Mouse (Mus musculus) layer of hippocampus, postnatal 36 days (tissue): Measurements from ENCODE around the gene Unk. TPM values are rescaled to one million over a fixed set of nuclear protein-coding genes. Genes with fewer than 3 reads are reported as not detected.

Experiments
- DNase-seq, 2 experiments: peaks; one replicate each; pipeline ENCODE4 v3.0.0; 2022
- total RNA-seq, 2 experiments: library from RNA; stranded (reverse); gene quantifications; 2 replicates each; pipeline ENCODE4 v1.2.3; 2021

The Unk gene
- total RNA-seq, 2 experiments from 2014 or later = 19.4 to 21.9 TPM

DNA sequence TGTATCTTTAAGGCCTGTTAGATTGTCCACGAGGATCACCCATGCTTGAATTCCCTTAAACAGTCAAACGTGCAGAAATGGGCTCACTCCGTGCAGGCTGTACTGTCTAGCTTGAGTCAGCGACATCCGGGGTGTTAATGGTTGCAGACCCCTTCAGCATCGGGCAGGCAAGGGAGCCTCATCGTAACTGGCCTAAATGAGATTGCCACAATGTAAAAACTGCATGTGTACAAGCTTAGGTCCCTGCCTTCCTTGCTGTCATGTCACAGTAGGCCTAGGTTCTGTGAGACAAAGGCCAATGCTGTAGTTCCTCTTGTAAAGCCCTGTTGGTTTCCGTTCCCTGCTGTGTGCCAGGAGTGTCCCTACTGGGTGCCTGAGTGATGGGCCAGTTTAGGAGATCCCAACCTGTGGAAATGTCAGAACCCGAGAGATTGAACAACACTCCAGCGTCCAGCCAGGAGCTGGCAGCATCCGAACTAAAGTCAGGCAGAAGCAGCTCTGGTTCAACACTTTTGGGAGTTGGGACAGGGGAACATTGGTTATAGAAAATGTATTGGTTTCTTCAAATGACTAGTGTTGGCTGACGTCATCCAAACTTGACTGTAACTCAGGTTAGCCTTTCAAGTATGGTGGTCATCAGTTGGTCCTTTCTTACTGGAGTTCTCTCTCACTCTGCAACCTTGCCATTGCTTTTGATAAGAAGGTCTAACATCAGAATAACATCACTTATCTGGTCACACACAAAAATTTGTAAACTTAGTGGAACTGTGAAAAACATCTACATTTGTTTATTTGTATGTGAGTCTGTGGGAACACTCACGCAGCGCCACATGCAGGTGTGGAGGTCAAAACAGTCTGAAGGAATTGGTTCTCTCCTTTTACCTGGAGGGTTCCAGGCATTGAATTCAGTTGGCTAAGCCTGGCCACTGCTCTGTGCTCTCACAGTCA, 1.1 kb downstream of the Unk start:
- DNase-seq = no peak

GRCm38 (mm10) chr11:116034584-116034983, 4.5 kb downstream of the Unk start:
- no peak for DNase-seq

- no peak for DNase-seq
Observed at GRCm38 (mm10) chr11:116036671-116037070, 6.5 kb downstream of the Unk start.

DNA sequence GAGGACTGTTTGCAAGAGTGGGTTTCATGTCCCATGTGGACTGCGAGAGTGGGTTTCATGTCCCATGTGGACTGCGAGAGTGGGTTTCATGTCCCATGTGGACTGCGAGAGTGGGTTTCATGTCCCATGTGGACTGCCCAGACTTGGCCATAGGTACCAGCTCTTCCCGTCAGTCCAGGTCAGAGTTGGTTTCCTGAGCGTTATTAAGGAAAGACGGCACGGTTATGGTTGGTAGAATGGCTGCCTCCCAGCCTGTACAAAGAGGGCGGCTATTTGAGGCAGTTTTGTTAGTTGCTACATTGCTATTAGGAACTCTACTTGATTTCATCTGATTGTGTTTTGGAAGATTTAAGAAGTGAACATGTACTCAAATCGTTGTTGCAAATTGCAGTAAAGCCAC, 7.7 kb downstream of the Unk start:
- no peak for DNase-seq

- no peak for DNase-seq
Observed at GRCm38 (mm10) chr11:116040593-116040992, 10.5 kb downstream of the Unk start.

- no peak for DNase-seq
Observed at GRCm38 (mm10) chr11:116041833-116042232, 11.7 kb downstream of the Unk start.

DNA sequence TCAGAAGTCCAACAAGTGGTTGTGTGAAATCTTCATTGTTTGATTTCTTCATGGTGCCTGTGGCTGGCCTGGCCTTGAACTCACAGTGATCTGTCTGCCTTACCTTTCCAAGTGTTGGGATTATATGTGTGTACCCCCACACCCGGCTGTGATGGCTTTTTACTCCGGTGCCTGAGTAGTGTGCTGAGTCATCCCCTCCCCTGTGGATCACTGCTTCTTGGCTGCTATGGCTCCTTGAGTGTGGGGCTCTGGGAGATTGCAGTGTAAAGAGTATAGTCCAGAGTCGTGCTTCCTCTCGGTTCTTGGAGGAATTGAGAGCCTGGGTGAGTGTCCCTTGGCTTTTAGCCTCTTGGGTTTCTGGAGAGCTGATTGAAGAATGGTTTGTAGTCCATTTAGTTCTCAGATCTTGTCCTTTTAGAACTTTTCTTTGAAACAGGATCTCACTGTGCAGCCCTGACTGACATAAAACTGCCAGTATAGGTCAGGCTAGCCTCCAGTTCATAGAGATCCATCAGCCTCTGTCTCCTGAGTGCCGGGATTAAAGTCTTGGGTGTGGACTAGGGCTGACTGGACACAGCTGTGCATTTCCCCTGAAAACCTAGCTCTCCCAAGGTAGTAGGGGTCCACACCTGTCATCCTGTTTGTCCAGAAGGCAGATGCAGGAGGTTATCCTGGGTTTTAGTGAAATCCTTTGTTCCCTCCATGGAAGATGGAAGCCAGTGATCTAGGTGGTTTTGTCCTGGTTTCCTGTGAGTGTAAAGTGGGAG, 12.4 kb downstream of the Unk start:
- DNase-seq = no peak

DNA sequence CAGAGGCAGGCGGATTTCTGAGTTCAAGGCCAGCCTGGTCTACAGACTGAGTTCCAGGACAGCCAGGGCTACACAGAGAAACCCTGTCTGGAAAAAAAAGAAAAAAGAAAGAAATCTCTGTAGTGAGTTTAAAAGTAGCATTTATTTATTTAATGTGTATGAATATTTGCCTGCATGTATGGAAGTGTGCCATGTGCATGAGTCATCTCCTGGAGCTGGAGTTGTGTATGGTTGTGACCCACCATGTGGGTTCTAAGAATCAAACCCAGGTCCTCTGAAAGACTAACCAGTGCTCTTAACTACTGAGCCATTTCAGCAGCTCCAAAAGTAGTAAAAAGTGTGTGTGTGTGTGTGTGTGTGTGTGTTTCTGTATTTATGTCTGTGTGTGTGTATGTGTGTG, 13.2 kb downstream of the Unk start:
- no peak for DNase-seq

DNA sequence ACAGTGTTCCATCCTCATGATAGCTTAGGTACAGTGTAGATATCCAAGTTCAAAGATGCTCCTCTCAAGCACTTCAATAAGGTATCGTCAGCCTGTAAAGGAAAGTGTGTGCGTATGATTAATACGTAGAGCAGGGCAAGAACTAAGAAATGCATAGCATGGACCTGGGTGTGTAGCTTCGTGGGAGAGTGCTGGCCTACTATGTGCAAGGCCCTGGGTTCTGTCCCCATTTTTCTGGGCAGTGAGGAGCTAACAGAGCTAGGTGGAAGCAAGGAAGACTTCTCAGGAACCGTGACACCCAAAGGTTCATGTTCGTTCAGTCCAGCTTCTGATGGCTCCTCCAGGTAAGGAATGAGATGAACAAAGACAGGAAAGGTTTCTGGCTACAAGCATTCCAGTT, 15.1 kb downstream of the Unk start:
- DNase-seq = no peak

DNA sequence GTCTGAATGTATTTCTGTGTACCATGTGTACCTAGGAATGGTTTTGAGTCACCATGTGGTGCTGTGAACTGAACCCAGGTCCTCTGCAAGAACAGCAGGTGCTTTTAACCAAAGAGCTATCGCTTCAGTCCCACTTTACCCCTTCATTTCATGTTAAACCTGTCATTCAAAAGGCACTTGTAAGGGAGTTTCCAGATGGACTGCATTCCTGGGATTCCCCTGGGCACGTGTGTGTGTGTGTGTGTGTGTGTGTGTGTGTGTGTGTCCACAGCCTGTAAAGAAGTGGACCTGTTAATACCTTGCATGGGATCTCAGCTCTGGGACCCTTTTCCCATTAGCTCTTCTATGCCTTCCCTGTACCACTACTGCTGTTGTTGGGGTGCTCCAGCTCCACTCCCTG, 19.5 kb downstream of the Unk start:
- no peak for DNase-seq

- DNase-seq = no peak
Observed at GRCm38 (mm10) chr11:116050196-116050595, 20.1 kb downstream of the Unk start.

DNA sequence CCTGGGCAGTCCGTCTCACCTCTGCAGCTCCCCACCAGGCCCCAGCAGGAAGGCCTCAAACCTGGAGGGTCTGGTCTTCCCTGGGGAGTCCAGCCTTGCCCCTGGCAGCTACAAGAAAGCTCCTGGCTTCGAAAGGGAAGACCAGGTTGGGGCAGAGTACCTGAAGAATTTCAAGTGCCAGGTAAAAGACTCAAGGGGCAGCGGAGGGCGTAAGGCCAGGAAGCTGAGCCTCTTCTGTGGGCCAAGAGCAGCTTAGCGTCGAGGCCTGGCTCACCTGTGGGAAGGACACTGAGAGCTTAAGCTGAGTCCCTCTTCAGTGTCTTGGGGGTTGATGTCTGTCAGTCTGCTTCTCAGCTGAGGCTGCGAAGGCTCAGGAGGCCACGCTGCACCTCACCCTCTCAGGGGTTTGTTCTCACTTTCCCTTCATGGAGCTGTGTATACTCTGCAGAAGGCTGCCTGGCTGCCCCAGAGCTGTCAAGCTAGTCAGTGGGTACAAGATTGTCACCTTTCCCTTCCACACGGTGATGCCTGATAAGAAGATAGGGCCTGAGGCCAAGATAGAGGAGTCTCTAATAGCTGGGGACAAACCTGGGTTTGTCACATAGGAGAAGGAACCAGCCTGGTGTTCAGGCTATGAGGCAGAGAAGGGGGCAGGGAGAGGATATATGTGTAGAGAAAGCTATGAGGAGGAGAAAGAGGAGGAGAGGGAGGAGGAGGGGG, 23.5 kb downstream of the Unk start:
- no peak for DNase-seq

DNA sequence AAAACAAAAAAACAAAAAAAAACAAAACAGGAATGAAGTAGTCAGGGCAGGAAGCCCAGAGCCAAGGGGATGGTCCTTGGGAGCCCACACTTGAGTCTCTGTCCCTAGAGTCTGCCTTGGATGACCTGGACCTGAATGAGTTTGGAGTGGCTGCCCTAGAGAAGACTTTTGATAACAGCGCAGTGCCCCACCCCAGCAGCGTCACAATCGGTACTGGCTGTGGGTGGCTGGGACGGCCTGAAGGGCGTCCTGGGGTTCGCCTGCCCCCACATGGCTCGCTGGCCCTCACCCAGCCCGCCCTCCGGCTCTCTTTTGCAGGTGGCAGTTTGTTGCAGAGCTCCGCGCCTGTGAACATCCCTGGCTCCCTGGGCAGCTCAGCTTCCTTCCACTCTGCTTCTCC, 25.8 kb downstream of the Unk start:
- DNase-seq = no peak

GRCm38 (mm10) chr11:116057237-116057881, 27.2 kb downstream of the Unk start:
- DNase-seq = no peak

DNA sequence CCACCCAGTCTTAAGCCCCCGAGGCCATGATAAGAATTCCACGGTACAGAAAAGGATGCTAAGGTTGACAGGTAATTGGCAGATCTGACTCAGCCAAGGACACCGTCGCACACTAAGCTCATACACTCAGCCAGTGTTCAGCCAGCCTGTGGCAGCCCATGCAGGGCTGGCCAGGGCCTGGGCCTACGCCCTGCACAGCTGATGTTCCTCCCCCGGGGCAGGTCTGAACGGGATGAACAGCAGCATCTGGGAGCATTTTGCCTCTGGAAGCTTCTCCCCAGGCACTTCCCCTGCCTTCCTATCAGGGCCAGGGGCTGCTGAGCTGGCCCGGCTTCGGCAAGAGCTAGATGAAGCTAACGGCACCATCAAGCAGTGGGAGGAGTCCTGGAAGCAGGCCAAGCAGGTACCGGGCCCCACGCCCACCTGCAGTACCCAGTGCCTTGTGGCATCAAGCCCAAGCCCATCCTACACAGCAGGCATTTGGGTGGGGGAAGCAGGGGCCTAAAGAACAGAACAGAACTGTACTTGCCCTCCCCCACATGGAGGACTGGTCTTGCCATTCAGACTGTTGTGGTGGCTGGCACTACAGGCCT, 28.0 kb downstream of the Unk start:
- DNase-seq = no peak

DNA sequence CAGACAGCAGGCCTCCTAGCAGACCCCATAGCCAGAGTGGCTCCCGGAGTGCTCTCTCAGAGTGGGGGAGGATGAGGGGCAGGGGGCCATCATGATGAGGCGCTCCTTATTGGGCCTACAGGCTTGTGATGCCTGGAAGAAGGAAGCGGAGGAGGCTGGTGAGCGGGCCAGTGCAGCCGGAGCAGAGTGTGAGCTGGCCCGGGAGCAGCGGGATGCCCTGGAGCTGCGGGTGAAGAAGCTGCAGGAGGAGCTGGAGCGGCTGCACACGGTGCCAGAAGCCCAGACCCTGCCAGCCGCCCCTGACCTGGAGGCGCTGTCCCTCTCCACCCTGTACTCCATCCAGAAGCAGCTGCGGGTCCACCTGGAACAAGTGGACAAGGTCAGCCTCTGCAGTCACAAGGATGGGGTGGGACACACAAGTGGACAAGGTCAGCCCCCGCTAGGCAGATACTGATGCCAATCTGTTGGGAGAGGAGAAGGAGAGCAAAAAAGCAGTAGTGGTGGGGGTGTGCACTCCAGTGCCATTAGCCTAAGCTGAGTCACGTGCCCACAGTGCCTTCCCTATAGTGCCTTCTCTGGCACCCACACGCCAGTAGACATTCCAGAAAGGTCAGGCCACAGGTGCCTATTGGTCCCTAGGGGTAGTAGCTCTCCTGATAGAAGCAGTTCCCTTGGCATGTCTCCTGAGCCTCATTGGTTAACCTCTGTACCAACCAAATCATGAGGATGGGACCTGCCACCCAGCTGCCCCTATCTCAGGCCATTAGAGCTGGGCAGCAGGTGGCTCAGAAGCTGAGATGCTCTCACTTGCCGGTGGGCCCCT, 29.0 kb downstream of the Unk start:
- DNase-seq = no peak

DNA sequence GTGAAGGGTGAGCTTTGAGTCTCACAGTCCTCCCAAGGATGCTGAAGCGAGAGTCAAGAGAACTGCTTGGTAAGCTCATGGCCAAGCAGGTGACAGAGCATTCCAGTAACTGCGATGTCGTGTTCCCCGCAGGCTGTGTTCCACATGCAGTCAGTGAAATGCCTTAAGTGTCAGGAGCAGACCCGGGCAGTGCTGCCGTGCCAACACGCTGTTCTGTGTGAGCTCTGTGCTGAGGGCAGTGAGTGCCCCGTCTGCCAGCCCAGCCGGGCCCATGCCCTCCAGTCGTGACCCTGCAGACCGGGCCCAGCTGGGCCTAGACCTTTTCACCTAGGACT, 29.5 kb downstream of the Unk start:
- no peak for DNase-seq

GRCm38 (mm10) chr11:116060596-116060995, 30.5 kb downstream of the Unk start:
- no peak for DNase-seq

GRCm38 (mm10) chr11:116061641-116062415, 31.7 kb downstream of the Unk start:
- DNase-seq = no peak

GRCm38 (mm10) chr11:116062521-116062920, 32.4 kb downstream of the Unk start:
- DNase-seq = no peak
